Mouse (Mus musculus) spleen, adult 2 months (tissue): ENCODE data around the gene Vmac. TPM values are rescaled to one million over a fixed set of nuclear protein-coding genes. Genes with fewer than 3 reads are reported as not detected.

Source experiments
- DNase-seq, 2 experiments: peaks; one replicate each; pipeline versions ENCODE4 v3.0.0 to v3.0.0-alpha.2; 2012 to 2021; ENCODE audit warnings: low spot score in 2 of 2, low read depth in 1 of 2
- H3K27ac ChIP-seq: fragments of 200-500 bp; 2 replicates; pipeline ENCODE4 v1.5.1; 2012; ENCODE audit warnings: low read length, inconsistent platforms; ENCODE audit not compliant: insufficient read depth
- H3K27me3 ChIP-seq: fragments of 200-500 bp; 2 replicates; pipeline ENCODE4 v1.6.1; 2012; ENCODE audit warnings: mild to moderate bottlenecking, moderate library complexity, low read length, inconsistent platforms; ENCODE audit not compliant: control insufficient read depth, insufficient read depth
- H3K36me3 ChIP-seq: fragments of 200-500 bp; 2 replicates; pipeline ENCODE4 v1.6.1; 2012; ENCODE audit warnings: mild to moderate bottlenecking, low read length, inconsistent platforms; ENCODE audit not compliant: control insufficient read depth, insufficient read depth
- H3K4me1 ChIP-seq: fragments of 200-500 bp; 2 replicates; pipeline ENCODE4 v1.6.1; 2011; ENCODE audit warnings: inconsistent platforms; ENCODE audit not compliant: control insufficient read depth, insufficient read depth, insufficient read length
- H3K4me3 ChIP-seq: fragments of 200-500 bp; 2 replicates; pipeline ENCODE4 v1.5.1; 2011; ENCODE audit warnings: mild to moderate bottlenecking, inconsistent platforms; ENCODE audit not compliant: insufficient read depth, insufficient read length; ENCODE audit errors: extremely low read depth
- CTCF ChIP-seq: fragments of 200-500 bp; IDR thresholded peaks from 2 replicates; pipeline ENCODE4 v1.5.1; 2011; ENCODE audit warnings: mild to moderate bottlenecking, inconsistent platforms; ENCODE audit not compliant: insufficient read depth, insufficient read length, insufficient replicate concordance; ENCODE audit errors: extremely low read depth
- POLR2A ChIP-seq: fragments of 200-500 bp; IDR thresholded peaks from 2 replicates; pipeline ENCODE4 v1.6.1; 2011; ENCODE audit warnings: low read depth, low read length, inconsistent platforms
- WGBS: fragments of 180-500 bp; shearing (Covaris S2); methylation state at CpG from one replicate; pipeline ENCODE4 v1.1.7; 2018; 5-methylcytosine and 5-hydroxymethylcytosine counted together
- polyA plus RNA-seq: library from polyadenylated mRNA; depleted of rRNA; stranded (reverse); fragments of >200 nt; gene quantifications from 2 replicates; pipeline ENCODE4 v1.2.3, GENCODE M21; 2012

The Vmac gene
- polyA plus RNA-seq, 1 experiment = 20.3 TPM

GRCm38 (mm10) chr17:56688689-56689088 is 29.1 kb downstream of the Vmac start:
- 55% methylated on average over 2 of the region's 2 CpGs for WGBS
- Histone ChIP-seq H3K4me3 (no peak overlapping the region), H3K27me3 (no peaks in the 10 kb centered on the region), H3K4me1 (no peaks in the 10 kb centered on the region), H3K36me3 (peaks cover 32% of the 10 kb centered on the region), H3K27ac (no peak overlapping the region)
- no peak for TF ChIP-seq CTCF
- no peak for TF ChIP-seq POLR2A
- no peak for DNase-seq

DNA sequence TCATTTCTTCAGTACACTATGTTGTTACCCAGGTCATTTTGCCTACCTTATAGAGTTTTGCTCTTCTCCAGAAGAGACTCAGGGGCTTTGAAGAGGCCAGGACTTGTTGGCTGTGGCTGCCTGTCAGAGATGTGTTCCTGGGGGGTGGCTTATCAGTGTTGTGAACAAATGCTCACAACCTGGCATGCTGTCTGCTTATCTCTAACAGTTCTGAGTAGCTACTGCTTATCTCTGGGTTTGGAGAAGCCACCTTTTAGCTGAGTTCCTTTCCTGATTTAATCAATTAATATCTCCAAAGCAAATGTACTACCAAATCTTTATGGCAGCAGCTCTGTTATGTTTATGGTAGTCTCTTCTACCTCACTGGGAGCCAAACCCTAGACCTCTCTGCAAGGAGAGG is 29.8 kb downstream of the Vmac start:
- H3K36me3 ChIP-seq = peaks cover 31% of the 10 kb centered on the region
- no peak overlapping the region for H3K27ac ChIP-seq
- no peaks in the 10 kb centered on the region; the same call in 1 of the 2 replicates for H3K4me1 ChIP-seq

GRCm38 (mm10) chr17:56686801-56687200 is 31.0 kb downstream of the Vmac start:
- TF ChIP-seq POLR2A = no peak
- TF ChIP-seq CTCF = no peak
- 80% methylated on average over 4 of the region's 4 CpGs for WGBS
- no peaks in the 10 kb centered on the region for H3K27me3 ChIP-seq
- H3K27ac ChIP-seq = no peak overlapping the region
- H3K36me3 ChIP-seq = peaks cover 20% of the 10 kb centered on the region
- H3K4me1 ChIP-seq = no peaks in the 10 kb centered on the region; the same call in 1 of the 2 replicates
- no peak for DNase-seq
- H3K4me3 ChIP-seq = no peak overlapping the region

More for the DNA sequence above, 29.8 kb downstream of the Vmac start:
- Histone ChIP-seq H3K4me3 (no peak overlapping the region), H3K27me3 (no peaks in the 10 kb centered on the region)
- no peak for TF ChIP-seq CTCF
- no peak for TF ChIP-seq POLR2A
- no peak for DNase-seq

DNA sequence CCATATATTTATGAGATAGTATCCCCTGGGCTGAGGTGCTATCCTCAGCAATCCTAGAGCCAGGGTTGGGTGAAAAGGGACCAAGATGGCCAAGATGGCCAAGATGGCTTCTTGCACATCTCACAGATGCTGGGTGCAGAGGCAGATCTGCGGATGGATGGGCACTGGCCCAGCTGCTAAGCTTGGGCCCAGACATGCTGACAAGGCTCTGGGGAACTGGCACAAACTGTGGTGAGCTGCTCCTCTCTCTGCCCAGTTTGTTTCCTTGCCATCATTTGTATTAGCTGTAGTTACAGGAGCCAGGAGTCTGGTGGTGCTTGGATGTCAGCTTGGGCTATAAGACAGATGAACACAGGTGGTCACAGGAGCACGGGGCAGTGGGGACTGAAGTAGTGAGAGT is 33.2 kb downstream of the Vmac start:
- DNase-seq = no peak
- Histone ChIP-seq H3K27me3 (no peaks in the 10 kb centered on the region), H3K4me3 (no peak overlapping the region), H3K4me1 (no peaks in the 10 kb centered on the region; the same call in 1 of the 2 replicates), H3K36me3 (peaks cover 17% of the 10 kb centered on the region), H3K27ac (no peak overlapping the region)
- 96% methylated on average over 2 of the region's 2 CpGs for WGBS
- TF ChIP-seq POLR2A (no peak), CTCF (no peak)

DNA sequence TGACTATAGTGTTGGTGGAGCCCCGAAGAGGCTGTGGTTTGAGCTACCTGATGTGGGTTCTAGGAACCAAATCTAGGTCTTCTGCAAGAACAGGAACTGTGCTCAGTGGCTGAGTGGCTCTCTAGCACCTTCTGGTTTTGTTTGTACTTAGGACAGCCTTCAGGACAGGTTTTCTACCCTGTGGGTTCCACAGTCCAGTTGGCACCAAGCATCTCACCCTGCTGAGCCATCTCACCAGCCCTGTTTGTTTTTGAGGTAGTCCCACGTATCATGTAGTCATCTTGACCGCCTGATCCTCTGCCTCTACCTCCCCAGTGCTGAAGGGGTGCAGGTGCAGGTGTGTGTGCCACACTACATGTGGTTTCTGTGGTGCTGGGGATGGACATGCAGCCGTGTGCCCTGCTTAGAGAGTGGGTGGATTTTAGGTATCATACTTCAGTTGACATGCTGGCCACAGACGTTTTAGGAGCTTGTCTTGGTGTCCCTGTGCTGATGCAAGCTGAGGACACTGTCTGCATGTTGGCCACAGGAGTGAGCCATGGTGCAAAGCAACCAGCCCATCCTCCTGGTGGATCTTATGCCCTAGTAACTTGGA is 34.2 kb downstream of the Vmac start:
- no peak for DNase-seq
- Histone ChIP-seq H3K4me1 (no peaks in the 10 kb centered on the region; the same call in 1 of the 2 replicates), H3K4me3 (no peak overlapping the region), H3K27me3 (no peaks in the 10 kb centered on the region), H3K27ac (no peak overlapping the region), H3K36me3 (peaks cover 16% of the 10 kb centered on the region)
- TF ChIP-seq CTCF = no peak
- TF ChIP-seq POLR2A = no peak
- 58% methylated on average over 5 of the region's 5 CpGs for WGBS

GRCm38 (mm10) chr17:56682880-56683279 is 34.9 kb downstream of the Vmac start:
- 81% methylated on average over 3 of the region's 3 CpGs for WGBS
- Histone ChIP-seq H3K36me3 (peaks cover 13% of the 10 kb centered on the region), H3K4me3 (no peak overlapping the region), H3K4me1 (no peaks in the 10 kb centered on the region; the same call in 1 of the 2 replicates), H3K27ac (no peak overlapping the region), H3K27me3 (no peaks in the 10 kb centered on the region)
- no peak for TF ChIP-seq CTCF
- TF ChIP-seq POLR2A = no peak
- DNase-seq = no peak

DNA sequence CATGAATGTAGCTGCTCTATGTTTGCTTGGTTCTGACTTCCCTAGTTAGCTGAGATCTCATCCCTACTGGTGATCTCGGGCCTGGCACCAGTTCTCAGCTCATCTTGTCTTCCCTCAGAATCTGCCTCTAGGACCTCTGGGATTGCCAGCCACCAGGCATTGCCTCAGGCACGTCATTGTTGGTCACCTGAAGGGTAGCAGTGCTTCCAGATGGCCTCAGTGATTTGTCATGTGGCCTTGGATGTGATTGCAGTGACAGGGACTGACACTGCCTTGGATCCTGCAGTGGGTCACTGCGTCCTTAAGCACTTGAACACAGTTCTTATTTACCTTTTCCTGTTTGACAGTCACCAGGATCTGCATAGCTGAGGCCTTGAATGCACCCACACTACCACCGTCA is 36.0 kb downstream of the Vmac start:
- no peaks in the 10 kb centered on the region; the same call in 1 of the 2 replicates for H3K4me1 ChIP-seq
- H3K27me3 ChIP-seq = no peaks in the 10 kb centered on the region
- DNase-seq = no peak
- peaks cover 8% of the 10 kb centered on the region for H3K36me3 ChIP-seq
- no peak overlapping the region for H3K27ac ChIP-seq
- TF ChIP-seq POLR2A = no peak
- TF ChIP-seq CTCF = no peak
- 85% methylated on average over 4 of the region's 4 CpGs for WGBS
- no peak overlapping the region for H3K4me3 ChIP-seq
